Mouse (Mus musculus): ENCODE data around the gene Olfr392. TPM values are rescaled to one million over a fixed set of nuclear protein-coding genes. Genes with fewer than 3 reads are reported as not detected.

Gene Olfr392
- total RNA-seq (2023) = not detected in 4 replicates

GRCm38 (mm10) chr11:73816949-73817348 lies at the start of gene Olfr392:
Gene Olfr392, minus strand, starts transcription at chr11:73817049.

GRCm38 (mm10) chr11:73851354-73851753 lies 34.5 kb upstream of the Olfr392 start, which contains the start of gene Olfr393:
Gene Olfr393, minus strand, starts transcription at chr11:73851454.

GRCm38 (mm10) chr11:73802952-73803351 lies 13.9 kb downstream of the Olfr392 start, which contains the start of gene Olfr391-ps:
Gene Olfr391-ps, minus strand, starts transcription at chr11:73803052.

GRCm38 (mm10) chr11:73782664-73783063 lies 34.2 kb downstream of the Olfr392 start, which contains the start of gene Olfr390:
Gene Olfr390, plus strand, starts transcription at chr11:73782964.

GRCm38 (mm10) chr11:73780613-73781012 lies 36.2 kb downstream of the Olfr392 start, which contains the start of gene Olfr389:
Gene Olfr389, minus strand, starts transcription at chr11:73780713.

Other genes with a start within 250 kb of the Olfr392 start
- not detected in 4 replicates for gene Olfr385, start 224.0 kb downstream of the Olfr392 start, total RNA-seq (2023)
- not detected in 4 replicates for gene Olfr384, start 218.5 kb downstream of the Olfr392 start, total RNA-seq (2023)
- not detected in 4 replicates for gene Zfp735, start 128.3 kb downstream of the Olfr392 start, total RNA-seq (2023)
- not detected in 4 replicates for gene Olfr389, start 36.3 kb downstream of the Olfr392 start, total RNA-seq (2023)
- gene Olfr390, start 34.1 kb downstream of the Olfr392 start, total RNA-seq (2023) = not detected in 4 replicates
- not detected in 4 replicates for gene Olfr391-ps, start 14.0 kb downstream of the Olfr392 start, total RNA-seq (2023)
- gene Olfr393, start 34.4 kb upstream of the Olfr392 start, total RNA-seq (2023) = not detected in 4 replicates
- gene Olfr394, start 73.7 kb upstream of the Olfr392 start, total RNA-seq (2023) = not detected in 4 replicates
- gene Olfr395, start 92.2 kb upstream of the Olfr392 start, total RNA-seq (2023) = not detected in 4 replicates
- gene Olfr23, start 119.6 kb upstream of the Olfr392 start, total RNA-seq (2023) = not detected in 4 replicates
- not detected in 4 replicates for gene Olfr397, start 143.8 kb upstream of the Olfr392 start, total RNA-seq (2023)
- gene Olfr398, start 173.4 kb upstream of the Olfr392 start, total RNA-seq (2023) = not detected in 4 replicates
- gene Olfr139, start 239.5 kb upstream of the Olfr392 start, total RNA-seq (2023) = not detected in 4 replicates
- gene Olfr399, start 239.6 kb upstream of the Olfr392 start, total RNA-seq (2023) = not detected in 4 replicates